Mouse (Mus musculus) cortical plate, adult 2 months (tissue): ENCODE results near the gene Tnxb.

ENCODE experiments used
- CTCF ChIP-seq: fragments of 200-500 bp; IDR thresholded peaks from 2 replicates; pipeline ENCODE4 v1.5.1; 2011; ENCODE audit warnings: mild to moderate bottlenecking, control low read depth, low read length; ENCODE audit not compliant: insufficient read depth; ENCODE audit errors: extremely low read depth
- POLR2A ChIP-seq: fragments of 200-500 bp; IDR thresholded peaks from 2 replicates; pipeline ENCODE4 v1.6.1; 2011; ENCODE audit warnings: mild to moderate bottlenecking, low read length, control low read depth; ENCODE audit not compliant: insufficient read depth; ENCODE audit errors: extremely low read depth

- TF ChIP-seq POLR2A = no peak
- 0 out of 2 replicates have a peak, but pooled peaks have one; percentile 17 for TF ChIP-seq CTCF
Measured at GRCm38 (mm10) chr17:34623161-34623560, 47.2 kb upstream of the Tnxb start.
